Mouse (Mus musculus): ENCODE data around the gene Nop53. TPM values are rescaled to one million over a fixed set of nuclear protein-coding genes. Genes with fewer than 3 reads are reported as not detected.

The Nop53 gene
- 91.6 and 109 TPM in 2 replicates for polyA plus RNA-seq (2012; rRNA removed)

- TF ChIP-seq POLR2A (IDR thresholded peaks at IDR 0.05; ENCODE audit: extremely low read depth, insufficient read depth, low read length), result peak; percentile 69
- TF ChIP-seq CTCF (IDR thresholded peaks at IDR 0.05; ENCODE audit: extremely low read depth, insufficient read depth, low read length), result no peak
- Histone ChIP-seq H3K4me3 (ENCODE audit: insufficient read depth, low read length) (peak within 1 kb of the TSS; percentile 49), H3K4me1 (ENCODE audit: control insufficient read depth, insufficient read depth, low read length) (peaks cover 4% of the 10 kb centered on the region; the same call in 1 of the 2 replicates), H3K27ac (ENCODE audit: insufficient read depth, low read length) (peak within 1 kb of the TSS; percentile 98)
These were observed at the start of gene Nop53 for GRCm38 (mm10) chr7:15945721-15946536. Gene Nop53 (minus strand): TSS chr7:15946074.

- TF ChIP-seq POLR2A (IDR thresholded peaks at IDR 0.05; ENCODE audit: extremely low read depth, insufficient read depth, low read length), result no peak
- no peak for TF ChIP-seq CTCF (IDR thresholded peaks at IDR 0.05; ENCODE audit: extremely low read depth, insufficient read depth, low read length)
- no peak overlapping the region for H3K4me3 ChIP-seq (ENCODE audit: insufficient read depth, low read length)
- H3K4me1 ChIP-seq (ENCODE audit: control insufficient read depth, insufficient read depth, low read length), result no peaks in the 10 kb centered on the region
- H3K27ac ChIP-seq (ENCODE audit: insufficient read depth, low read length), result no peak overlapping the region
These were observed 47.9 kb upstream of the Nop53 start for GRCm38 (mm10) chr7:15993789-15994188.

- Histone ChIP-seq H3K4me3 (ENCODE audit: insufficient read depth, low read length) (no peak overlapping the region), H3K27ac (ENCODE audit: insufficient read depth, low read length) (no peak overlapping the region), H3K4me1 (ENCODE audit: control insufficient read depth, insufficient read depth, low read length) (no peaks in the 10 kb centered on the region)
- TF ChIP-seq CTCF (IDR thresholded peaks at IDR 0.05; ENCODE audit: extremely low read depth, insufficient read depth, low read length) (no peak), POLR2A (IDR thresholded peaks at IDR 0.05; ENCODE audit: extremely low read depth, insufficient read depth, low read length) (no peak)
These were observed 47.3 kb upstream of the Nop53 start for GRCm38 (mm10) chr7:15993152-15993551.

- TF ChIP-seq POLR2A (IDR thresholded peaks at IDR 0.05; ENCODE audit: extremely low read depth, insufficient read depth, low read length) (no peak), CTCF (IDR thresholded peaks at IDR 0.05; ENCODE audit: extremely low read depth, insufficient read depth, low read length) (no peak)
- no peak overlapping the region for H3K27ac ChIP-seq (ENCODE audit: insufficient read depth, low read length)
- H3K4me3 ChIP-seq (ENCODE audit: insufficient read depth, low read length), result no peak overlapping the region
- H3K4me1 ChIP-seq (ENCODE audit: control insufficient read depth, insufficient read depth, low read length), result no peaks in the 10 kb centered on the region
These were observed 45.9 kb upstream of the Nop53 start for GRCm38 (mm10) chr7:15991764-15992163.

GRCm38 (mm10) chr7:15987661-15988356, 41.9 kb upstream of the Nop53 start:
- peaks cover 3% of the 10 kb centered on the region; the same call in 1 of the 2 replicates for H3K4me1 ChIP-seq (ENCODE audit: control insufficient read depth, insufficient read depth, low read length)
- H3K4me3 ChIP-seq (ENCODE audit: insufficient read depth, low read length), result no peak overlapping the region
- TF ChIP-seq POLR2A (IDR thresholded peaks at IDR 0.05; ENCODE audit: extremely low read depth, insufficient read depth, low read length), result no peak
- TF ChIP-seq CTCF (IDR thresholded peaks at IDR 0.05; ENCODE audit: extremely low read depth, insufficient read depth, low read length), result no peak
- H3K27ac ChIP-seq (ENCODE audit: insufficient read depth, low read length), result no peak overlapping the region

GRCm38 (mm10) chr7:15982729-15983407, 37.0 kb upstream of the Nop53 start:
- no peak overlapping the region for H3K27ac ChIP-seq (ENCODE audit: insufficient read depth, low read length)
- TF ChIP-seq CTCF (IDR thresholded peaks at IDR 0.05; ENCODE audit: extremely low read depth, insufficient read depth, low read length) (peak; percentile 60), POLR2A (IDR thresholded peaks at IDR 0.05; ENCODE audit: extremely low read depth, insufficient read depth, low read length) (no peak)
- peaks cover 8% of the 10 kb centered on the region; the same call in 1 of the 2 replicates for H3K4me1 ChIP-seq (ENCODE audit: control insufficient read depth, insufficient read depth, low read length)
- H3K4me3 ChIP-seq (ENCODE audit: insufficient read depth, low read length), result no peak overlapping the region

GRCm38 (mm10) chr7:15981538-15981937, 35.7 kb upstream of the Nop53 start:
- Histone ChIP-seq H3K27ac (ENCODE audit: insufficient read depth, low read length) (no peak overlapping the region), H3K4me1 (ENCODE audit: control insufficient read depth, insufficient read depth, low read length) (peaks cover 7% of the 10 kb centered on the region; the same call in 1 of the 2 replicates), H3K4me3 (ENCODE audit: insufficient read depth, low read length) (no peak overlapping the region)
- no peak for TF ChIP-seq POLR2A (IDR thresholded peaks at IDR 0.05; ENCODE audit: extremely low read depth, insufficient read depth, low read length)
- no peak for TF ChIP-seq CTCF (IDR thresholded peaks at IDR 0.05; ENCODE audit: extremely low read depth, insufficient read depth, low read length)

- H3K27ac ChIP-seq (ENCODE audit: insufficient read depth, low read length), result 0 out of 2 replicates have a peak overlapping the region, but pooled peaks have one; percentile 29
- H3K4me3 ChIP-seq (ENCODE audit: insufficient read depth, low read length), result no peak overlapping the region
- no peak for TF ChIP-seq POLR2A (IDR thresholded peaks at IDR 0.05; ENCODE audit: extremely low read depth, insufficient read depth, low read length)
- no peak for TF ChIP-seq CTCF (IDR thresholded peaks at IDR 0.05; ENCODE audit: extremely low read depth, insufficient read depth, low read length)
- peaks cover 5% of the 10 kb centered on the region; the same call in 1 of the 2 replicates for H3K4me1 ChIP-seq (ENCODE audit: control insufficient read depth, insufficient read depth, low read length)
These were observed 34.4 kb upstream of the Nop53 start for GRCm38 (mm10) chr7:15980246-15980645.

- H3K4me1 ChIP-seq (ENCODE audit: control insufficient read depth, insufficient read depth, low read length), result peaks cover 5% of the 10 kb centered on the region; the same call in 1 of the 2 replicates
- TF ChIP-seq POLR2A (IDR thresholded peaks at IDR 0.05; ENCODE audit: extremely low read depth, insufficient read depth, low read length) (no peak), CTCF (IDR thresholded peaks at IDR 0.05; ENCODE audit: extremely low read depth, insufficient read depth, low read length) (peak; percentile 84)
- no peak overlapping the region for H3K27ac ChIP-seq (ENCODE audit: insufficient read depth, low read length)
These were observed 30.0 kb upstream of the Nop53 start for GRCm38 (mm10) chr7:15975904-15976303.

More at GRCm38 (mm10) chr7:15975904-15976303, 30.0 kb upstream of the Nop53 start:
- no peak overlapping the region for H3K4me3 ChIP-seq (ENCODE audit: insufficient read depth, low read length)

Data from cortical plate, adult 2 months (tissue).